Mouse (Mus musculus) forebrain, embryonic 12.5 days (tissue): ENCODE results near the gene Tmem200b. TPM values are rescaled to one million over a fixed set of nuclear protein-coding genes. Genes with fewer than 3 reads are reported as not detected.
A peak's percentile ranks its signal among the peaks of the same experiment; 100 is the strongest.

Source experiments
- ATAC-seq: fragments of 200-750 bp; cut with Nextera tagmentation; 2 replicates; pipeline ENCODE4 v1.8.0; 2017; ENCODE audit warnings: moderate TSS enrichment; ENCODE audit not compliant: low FRiP score
- H3K27ac ChIP-seq: fragments of 300-500 bp; sonication (generic); 2 replicates; pipeline ENCODE4 v1.5.1; 2016; ENCODE audit warnings: mild to moderate bottlenecking
- H3K27me3 ChIP-seq: fragments of 300-500 bp; sonication (generic); 2 replicates; pipeline ENCODE4 v1.6.1; 2016; ENCODE audit warnings: mild to moderate bottlenecking
- H3K36me3 ChIP-seq: fragments of 300-500 bp; sonication (generic); replicated peaks from 2 replicates; pipeline ENCODE4 v1.6.1; 2016; ENCODE audit warnings: mild to moderate bottlenecking
- H3K4me1 ChIP-seq: fragments of 300-500 bp; sonication (generic); 2 replicates; pipeline ENCODE4 v1.6.1; 2016
- H3K4me2 ChIP-seq: fragments of 300-500 bp; sonication (generic); 2 replicates; pipeline ENCODE4 v1.6.1; 2016; ENCODE audit warnings: mild to moderate bottlenecking, moderate library complexity
- H3K4me3 ChIP-seq: fragments of 300-500 bp; sonication (generic); replicated peaks from 2 replicates; pipeline ENCODE4 v1.5.1; 2016; ENCODE audit warnings: mild to moderate bottlenecking
- H3K9ac ChIP-seq: fragments of 300-500 bp; sonication (generic); 2 replicates; pipeline ENCODE4 v1.6.1; 2016; ENCODE audit warnings: mild to moderate bottlenecking
- H3K9me3 ChIP-seq: fragments of 300-500 bp; sonication (generic); 2 replicates; pipeline ENCODE4 v1.6.1; 2016
- WGBS: fragments of 180-500 bp; shearing (Covaris S2); methylation state at CpG from one replicate; pipeline ENCODE4 v1.1.7; 2016; 5-methylcytosine and 5-hydroxymethylcytosine counted together
- polyA plus RNA-seq: library from polyadenylated mRNA; unstranded; fragments of >200 nt; fragmentation: Nextera tagmentation; extraction: Ambion mirVana; gene quantifications from 2 replicates; pipeline ENCODE4 v1.2.1, GENCODE M21; 2016

Tmem200b gene
- polyA plus RNA-seq, 1 experiment from 2014 or later, result 0.50 TPM

GRCm38 (mm10) chr4:131888564-131888963, 33.0 kb upstream of the Tmem200b start:
- peaks cover 18% of the 10 kb centered on the region for H3K4me1 ChIP-seq
- WGBS, result 89% methylated on average over 1 of the region's 1 CpGs
- peaks cover 46% of the 10 kb centered on the region for H3K36me3 ChIP-seq

GRCm38 (mm10) chr4:131890692-131891091, 30.9 kb upstream of the Tmem200b start:
- Histone ChIP-seq H3K4me1 (no peaks in the 10 kb centered on the region), H3K4me3 (no peak overlapping the region), H3K27me3 (no peaks in the 10 kb centered on the region), H3K4me2 (no peak overlapping the region), H3K27ac (no peak overlapping the region), H3K36me3 (peaks cover 55% of the 10 kb centered on the region), H3K9me3 (no peaks in the 10 kb centered on the region), H3K9ac (no peak overlapping the region)
- WGBS, result 91% methylated on average over 3 of the region's 3 CpGs
- ATAC-seq, result no peak

More at GRCm38 (mm10) chr4:131888564-131888963, 33.0 kb upstream of the Tmem200b start:
- Histone ChIP-seq H3K9ac (no peak overlapping the region), H3K4me2 (no peak overlapping the region), H3K9me3 (no peaks in the 10 kb centered on the region), H3K27ac (no peak overlapping the region), H3K4me3 (no peak overlapping the region), H3K27me3 (no peaks in the 10 kb centered on the region)
- ATAC-seq, result no peak

GRCm38 (mm10) chr4:131897109-131897508, 24.5 kb upstream of the Tmem200b start:
- Histone ChIP-seq H3K4me2 (no peak overlapping the region), H3K9me3 (no peaks in the 10 kb centered on the region), H3K4me3 (no peak overlapping the region), H3K4me1 (no peaks in the 10 kb centered on the region), H3K27ac (no peak overlapping the region), H3K36me3 (peaks cover 83% of the 10 kb centered on the region), H3K9ac (no peak overlapping the region), H3K27me3 (no peaks in the 10 kb centered on the region)
- WGBS, result 97% methylated on average over 5 of the region's 5 CpGs
- no peak for ATAC-seq

- Histone ChIP-seq H3K4me1 (no peaks in the 10 kb centered on the region), H3K9me3 (no peaks in the 10 kb centered on the region), H3K4me2 (no peak overlapping the region), H3K27ac (no peak overlapping the region), H3K27me3 (no peaks in the 10 kb centered on the region), H3K9ac (no peak overlapping the region), H3K36me3 (peaks cover 82% of the 10 kb centered on the region), H3K4me3 (no peak overlapping the region)
- WGBS, result 96% methylated on average over 8 of the region's 8 CpGs
- no peak for ATAC-seq
These were observed 23.8 kb upstream of the Tmem200b start for GRCm38 (mm10) chr4:131897787-131898186.

GRCm38 (mm10) chr4:131898503-131899179, 22.9 kb upstream of the Tmem200b start:
- H3K4me3 ChIP-seq, result no peak overlapping the region
- H3K4me1 ChIP-seq, result no peaks in the 10 kb centered on the region
- H3K4me2 ChIP-seq, result no peak overlapping the region
- peaks cover 75% of the 10 kb centered on the region for H3K36me3 ChIP-seq
- 91% methylated on average over 12 of the region's 12 CpGs for WGBS
- H3K27ac ChIP-seq, result no peak overlapping the region
- H3K9me3 ChIP-seq, result no peaks in the 10 kb centered on the region
- no peak overlapping the region for H3K9ac ChIP-seq
- H3K27me3 ChIP-seq, result no peaks in the 10 kb centered on the region
- ATAC-seq, result no peak

GRCm38 (mm10) chr4:131899180-131899554, 22.4 kb upstream of the Tmem200b start:
- H3K9ac ChIP-seq, result no peak overlapping the region
- H3K4me3 ChIP-seq, result no peak overlapping the region
- no peak for ATAC-seq
- no peaks in the 10 kb centered on the region for H3K27me3 ChIP-seq
- no peak overlapping the region for H3K27ac ChIP-seq
- H3K9me3 ChIP-seq, result no peaks in the 10 kb centered on the region
- no peaks in the 10 kb centered on the region for H3K4me1 ChIP-seq
- WGBS, result 97% methylated on average over 6 of the region's 6 CpGs
- peaks cover 75% of the 10 kb centered on the region for H3K36me3 ChIP-seq
- no peak overlapping the region for H3K4me2 ChIP-seq

- H3K36me3 ChIP-seq, result peaks cover 82% of the 10 kb centered on the region
These were observed 20.5 kb upstream of the Tmem200b start for GRCm38 (mm10) chr4:131901090-131901489.

GRCm38 (mm10) chr4:131904478-131904877, 17.1 kb upstream of the Tmem200b start:
- no peaks in the 10 kb centered on the region for H3K9me3 ChIP-seq
- WGBS, result 62% methylated on average over 8 of the region's 8 CpGs
- peaks cover 2% of the 10 kb centered on the region; the same call in 1 of the 2 replicates for H3K4me1 ChIP-seq
- no peak overlapping the region for H3K27ac ChIP-seq
- ATAC-seq, result no peak
- peaks cover 57% of the 10 kb centered on the region for H3K36me3 ChIP-seq
- H3K4me2 ChIP-seq, result no peak overlapping the region
- H3K9ac ChIP-seq, result no peak overlapping the region
- no peak overlapping the region for H3K4me3 ChIP-seq
- H3K27me3 ChIP-seq, result no peaks in the 10 kb centered on the region

More at GRCm38 (mm10) chr4:131901090-131901489, 20.5 kb upstream of the Tmem200b start:
- no peaks in the 10 kb centered on the region for H3K4me1 ChIP-seq
- H3K9ac ChIP-seq, result no peak overlapping the region
- no peak for ATAC-seq
- 95% methylated on average over 15 of the region's 15 CpGs for WGBS
- H3K4me3 ChIP-seq, result no peak overlapping the region
- no peaks in the 10 kb centered on the region for H3K27me3 ChIP-seq
- H3K9me3 ChIP-seq, result no peaks in the 10 kb centered on the region
- H3K27ac ChIP-seq, result no peak overlapping the region
- no peak overlapping the region for H3K4me2 ChIP-seq

- peaks cover 9% of the 10 kb centered on the region for H3K27me3 ChIP-seq
- H3K4me3 ChIP-seq, result no peak overlapping the region
- H3K4me2 ChIP-seq, result no peak overlapping the region
- H3K9ac ChIP-seq, result no peak overlapping the region
- H3K4me1 ChIP-seq, result peaks cover 20% of the 10 kb centered on the region
- no peak overlapping the region for H3K27ac ChIP-seq
- WGBS, result 83% methylated on average over 6 of the region's 6 CpGs
- no peak for ATAC-seq
- peaks cover 37% of the 10 kb centered on the region for H3K36me3 ChIP-seq
- H3K9me3 ChIP-seq, result no peaks in the 10 kb centered on the region
These were observed 15.1 kb upstream of the Tmem200b start for GRCm38 (mm10) chr4:131906423-131906822.

GRCm38 (mm10) chr4:131907912-131908311, 13.7 kb upstream of the Tmem200b start:
- H3K27ac ChIP-seq, result no peak overlapping the region
- no peak for ATAC-seq
- no peaks in the 10 kb centered on the region for H3K9me3 ChIP-seq
- no peak overlapping the region for H3K9ac ChIP-seq
- peaks cover 24% of the 10 kb centered on the region for H3K36me3 ChIP-seq
- WGBS, result 92% methylated on average over 3 of the region's 3 CpGs
- peaks cover 24% of the 10 kb centered on the region for H3K27me3 ChIP-seq
- H3K4me1 ChIP-seq, result peaks cover 20% of the 10 kb centered on the region
- H3K4me2 ChIP-seq, result no peak overlapping the region
- no peak overlapping the region for H3K4me3 ChIP-seq

GRCm38 (mm10) chr4:131910237-131910994, 11.2 kb upstream of the Tmem200b start:
- H3K9ac ChIP-seq, result no peak overlapping the region; the same call in 1 of the 2 replicates
- peaks cover 29% of the 10 kb centered on the region for H3K4me1 ChIP-seq
- 25% methylated on average over 18 of the region's 21 CpGs for WGBS
- no peak overlapping the region for H3K27ac ChIP-seq
- H3K9me3 ChIP-seq, result no peaks in the 10 kb centered on the region
- ATAC-seq, result 0 out of 2 replicates have a peak, but pooled peaks have one; percentile 28
- H3K4me2 ChIP-seq, result peak overlapping the region; percentile 15
- H3K36me3 ChIP-seq, result peaks cover 5% of the 10 kb centered on the region; the same call in 1 of the 2 replicates
- no peak overlapping the region for H3K4me3 ChIP-seq
- H3K27me3 ChIP-seq, result peaks cover 47% of the 10 kb centered on the region

GRCm38 (mm10) chr4:131911521-131911920, 10.1 kb upstream of the Tmem200b start:
- Histone ChIP-seq H3K27ac (no peak overlapping the region), H3K27me3 (peaks cover 58% of the 10 kb centered on the region), H3K4me1 (peaks cover 40% of the 10 kb centered on the region), H3K4me3 (no peak overlapping the region), H3K4me2 (no peak overlapping the region), H3K9ac (no peak overlapping the region), H3K36me3 (no peaks in the 10 kb centered on the region), H3K9me3 (no peaks in the 10 kb centered on the region)
- 56% methylated on average over 3 of the region's 5 CpGs for WGBS
- no peak for ATAC-seq
